Mouse (Mus musculus): ENCODE measurements around the gene Sipa1l3. TPM values are rescaled to one million over a fixed set of nuclear protein-coding genes. Genes with fewer than 3 reads are reported as not detected.
A peak's percentile ranks its signal among the peaks of the same experiment; 100 is the strongest.

Gene Sipa1l3
- polyA plus RNA-seq, 1 experiment from 2014 or later = 9.1 TPM

DNA sequence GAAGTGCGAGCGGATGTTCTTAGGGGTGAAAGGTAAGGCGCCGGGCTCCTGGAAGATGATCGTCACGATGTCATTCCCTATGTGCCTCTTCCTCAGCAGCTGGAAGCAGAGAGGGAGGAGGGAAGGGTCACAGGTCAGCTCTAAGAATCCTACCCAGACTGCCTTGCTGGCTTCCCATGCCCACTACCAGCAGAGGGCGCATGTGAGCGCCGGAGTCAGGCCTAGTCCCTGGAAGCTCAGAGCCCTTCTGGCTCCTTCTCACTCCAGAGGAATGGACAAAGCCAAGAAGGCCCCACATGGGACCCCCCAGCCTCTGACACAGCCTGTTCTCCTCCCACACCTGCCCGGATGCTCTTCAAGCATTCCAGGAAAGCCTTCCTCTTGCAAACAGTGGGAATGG, 135.2 kb downstream of the Sipa1l3 start:
- Histone ChIP-seq H3K9me3 (replicated peaks) (no peaks in the 10 kb centered on the region), H3K27me3 (no peaks in the 10 kb centered on the region), H3K4me2 (no peak overlapping the region), H3K4me1 (no peaks in the 10 kb centered on the region), H3K4me3 (no peak overlapping the region), H3K36me3 (ENCODE audit: poor library complexity, severe bottlenecking) (peaks cover 64% of the 10 kb centered on the region), H3K27ac (no peak overlapping the region), H3K9ac (no peak overlapping the region)
- ATAC-seq = peak; percentile 66; the same call in 1 of the 2 replicates
- WGBS = 25% methylated on average over 10 of the region's 10 CpGs

DNA sequence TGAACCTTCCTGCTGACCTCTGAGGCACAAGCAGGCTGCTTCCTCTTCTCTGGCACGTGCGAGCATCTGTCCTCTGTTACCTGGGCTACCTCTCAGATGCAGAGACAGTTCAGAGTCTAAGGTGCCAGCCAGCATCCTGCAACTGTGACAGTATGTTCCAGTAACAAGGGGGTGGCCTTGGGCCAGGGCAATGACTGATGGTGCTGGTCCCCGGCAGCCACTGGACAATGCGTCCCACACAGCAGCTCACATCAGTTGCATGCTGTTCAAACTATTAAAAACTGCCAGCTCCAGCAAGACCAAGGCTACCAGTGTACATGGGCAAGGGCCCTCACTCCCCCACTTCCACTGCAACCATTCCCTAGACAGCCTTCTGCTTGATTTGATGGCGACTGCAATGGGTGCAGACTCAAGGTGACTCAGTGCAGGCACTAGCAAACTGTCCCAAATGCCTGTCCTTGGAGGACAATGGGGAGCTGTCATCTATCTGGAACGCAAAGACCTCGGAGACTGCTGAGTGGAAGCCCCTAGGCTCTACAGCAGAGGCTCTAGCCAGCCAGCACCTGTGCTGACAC, 136.9 kb downstream of the Sipa1l3 start:
- no peak overlapping the region for H3K4me3 ChIP-seq
- no peaks in the 10 kb centered on the region for H3K9me3 ChIP-seq (replicated peaks)
- no peak overlapping the region for H3K9ac ChIP-seq
- no peaks in the 10 kb centered on the region for H3K27me3 ChIP-seq
- peaks cover 62% of the 10 kb centered on the region for H3K36me3 ChIP-seq (ENCODE audit: poor library complexity, severe bottlenecking)
- H3K4me1 ChIP-seq = no peaks in the 10 kb centered on the region
- ATAC-seq = no peak
- H3K27ac ChIP-seq = no peak overlapping the region
- 95% methylated on average over 7 of the region's 7 CpGs for WGBS
- no peak overlapping the region for H3K4me2 ChIP-seq

GRCm38 (mm10) chr7:29374054-29374453, 144.4 kb downstream of the Sipa1l3 start:
- no peaks in the 10 kb centered on the region for H3K4me1 ChIP-seq
- no peak overlapping the region for H3K27ac ChIP-seq
- no peaks in the 10 kb centered on the region for H3K27me3 ChIP-seq
- peaks cover 33% of the 10 kb centered on the region for H3K36me3 ChIP-seq (ENCODE audit: poor library complexity, severe bottlenecking)
- H3K4me2 ChIP-seq = no peak overlapping the region
- no peak overlapping the region for H3K4me3 ChIP-seq
- 89% methylated on average over 6 of the region's 6 CpGs for WGBS
- ATAC-seq = no peak
- H3K9ac ChIP-seq = no peak overlapping the region
- no peaks in the 10 kb centered on the region for H3K9me3 ChIP-seq (replicated peaks)

DNA sequence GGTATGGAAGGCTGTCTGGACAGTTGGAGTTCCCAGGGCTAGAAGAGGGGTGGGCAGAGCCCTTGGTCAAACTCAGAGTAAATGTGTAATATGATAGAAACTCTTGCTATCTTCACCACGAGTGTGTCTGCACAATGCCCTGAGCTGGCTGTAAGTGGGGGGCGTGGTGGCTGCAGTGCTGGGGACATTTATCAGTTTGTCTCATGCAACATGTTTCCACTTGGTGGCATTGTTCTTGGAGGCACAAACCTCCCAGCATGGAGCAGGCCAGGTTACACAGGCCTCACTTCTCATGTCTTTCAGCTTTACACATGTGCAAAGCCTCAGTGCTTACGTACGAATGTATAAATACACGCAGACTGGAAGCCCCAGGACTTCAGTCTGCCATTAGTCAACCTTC, 146.3 kb downstream of the Sipa1l3 start:
- Histone ChIP-seq H3K4me2 (no peak overlapping the region), H3K9ac (no peak overlapping the region), H3K36me3 (ENCODE audit: poor library complexity, severe bottlenecking) (peaks cover 25% of the 10 kb centered on the region), H3K27ac (no peak overlapping the region), H3K4me3 (no peak overlapping the region), H3K27me3 (no peaks in the 10 kb centered on the region), H3K4me1 (peaks cover 13% of the 10 kb centered on the region), H3K9me3 (replicated peaks) (no peaks in the 10 kb centered on the region)
- WGBS = 90% methylated on average over 5 of the region's 5 CpGs
- no peak for ATAC-seq

DNA sequence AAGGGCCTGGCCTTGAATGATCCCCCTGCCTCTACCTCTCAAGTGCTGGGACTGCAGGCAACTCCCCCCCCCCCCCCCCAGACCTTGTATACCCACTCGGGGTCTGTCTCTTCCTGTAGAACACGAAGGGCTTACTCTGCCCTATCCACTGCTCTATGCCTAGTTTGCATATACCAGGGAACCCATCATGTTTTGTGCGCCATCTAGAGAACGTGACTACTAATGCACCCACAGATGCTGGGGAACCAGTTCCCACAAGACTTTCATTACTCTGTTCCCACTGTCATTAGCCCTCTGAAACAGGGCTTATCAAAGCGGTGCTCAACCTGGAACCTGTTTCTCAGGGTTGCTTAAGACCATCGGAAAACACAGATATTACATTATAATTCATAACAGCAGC, 148.4 kb downstream of the Sipa1l3 start:
- no peak for ATAC-seq
- Histone ChIP-seq H3K36me3 (ENCODE audit: poor library complexity, severe bottlenecking) (peaks cover 18% of the 10 kb centered on the region), H3K27ac (no peak overlapping the region), H3K9ac (no peak overlapping the region), H3K4me2 (no peak overlapping the region), H3K4me3 (no peak overlapping the region), H3K4me1 (peaks cover 13% of the 10 kb centered on the region), H3K9me3 (replicated peaks) (no peaks in the 10 kb centered on the region), H3K27me3 (no peaks in the 10 kb centered on the region)
- WGBS = 65% methylated on average over 6 of the region's 6 CpGs

DNA sequence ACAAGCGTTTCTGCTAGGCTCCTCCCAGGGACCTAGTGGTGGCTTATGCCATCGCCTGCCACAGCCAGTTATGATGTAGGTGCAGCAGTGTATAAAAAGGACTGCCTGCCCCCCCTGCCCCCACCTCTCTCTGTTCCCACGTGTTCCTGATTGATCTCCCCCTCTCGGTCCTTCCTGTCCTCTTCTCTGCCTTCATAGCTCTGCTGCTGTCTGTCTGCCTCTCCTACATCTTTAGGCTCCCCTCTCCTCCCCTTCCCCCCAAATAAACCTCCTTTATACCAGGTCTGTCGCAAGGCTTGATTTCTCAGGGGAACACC, 150.5 kb downstream of the Sipa1l3 start:
- H3K27ac ChIP-seq = peak overlapping the region; percentile 65
- WGBS = 37% methylated on average over 5 of the region's 5 CpGs
- ATAC-seq = no peak

GRCm38 (mm10) chr7:29367166-29368003, 151.1 kb downstream of the Sipa1l3 start:
- H3K4me2 ChIP-seq = no peak overlapping the region; the same call in 1 of the 2 replicates

More for the DNA sequence above, 150.5 kb downstream of the Sipa1l3 start:
- Histone ChIP-seq H3K9me3 (replicated peaks) (no peaks in the 10 kb centered on the region), H3K4me2 (no peak overlapping the region; the same call in 1 of the 2 replicates), H3K4me1 (peaks cover 13% of the 10 kb centered on the region), H3K9ac (no peak overlapping the region), H3K36me3 (ENCODE audit: poor library complexity, severe bottlenecking) (peaks cover 23% of the 10 kb centered on the region), H3K4me3 (no peak overlapping the region), H3K27me3 (no peaks in the 10 kb centered on the region)

GRCm38 (mm10) chr7:29364052-29364451, 154.4 kb downstream of the Sipa1l3 start:
- peak; percentile 46 for ATAC-seq
- Histone ChIP-seq H3K9ac (no peak overlapping the region), H3K4me1 (peaks cover 13% of the 10 kb centered on the region), H3K36me3 (ENCODE audit: poor library complexity, severe bottlenecking) (peaks cover 18% of the 10 kb centered on the region), H3K27ac (no peak overlapping the region), H3K27me3 (no peaks in the 10 kb centered on the region), H3K4me3 (no peak overlapping the region), H3K4me2 (no peak overlapping the region), H3K9me3 (replicated peaks) (no peaks in the 10 kb centered on the region)
- WGBS = 13% methylated on average over 4 of the region's 4 CpGs

More at GRCm38 (mm10) chr7:29367166-29368003, 151.1 kb downstream of the Sipa1l3 start:
- H3K27me3 ChIP-seq = no peaks in the 10 kb centered on the region
- peak overlapping the region; percentile 51; the same call in 1 of the 2 replicates for H3K9ac ChIP-seq
- H3K4me3 ChIP-seq = no peak overlapping the region
- 76% methylated on average over 13 of the region's 13 CpGs for WGBS
- H3K4me1 ChIP-seq = peaks cover 13% of the 10 kb centered on the region
- H3K9me3 ChIP-seq (replicated peaks) = no peaks in the 10 kb centered on the region
- H3K36me3 ChIP-seq (ENCODE audit: poor library complexity, severe bottlenecking) = peaks cover 29% of the 10 kb centered on the region
- H3K27ac ChIP-seq = peak overlapping the region; percentile 72
- ATAC-seq = peak; percentile 93

GRCm38 (mm10) chr7:29361497-29361896, 156.9 kb downstream of the Sipa1l3 start:
- no peak overlapping the region for H3K4me2 ChIP-seq
- WGBS = 88% methylated on average over 13 of the region's 13 CpGs
- H3K4me1 ChIP-seq = no peaks in the 10 kb centered on the region
- H3K36me3 ChIP-seq (ENCODE audit: poor library complexity, severe bottlenecking) = peaks cover 18% of the 10 kb centered on the region
- ATAC-seq = peak; percentile 41; the same call in 1 of the 2 replicates
- no peak overlapping the region for H3K4me3 ChIP-seq
- H3K9me3 ChIP-seq (replicated peaks) = no peaks in the 10 kb centered on the region
- no peak overlapping the region for H3K9ac ChIP-seq
- H3K27me3 ChIP-seq = no peaks in the 10 kb centered on the region
- H3K27ac ChIP-seq = peak overlapping the region; percentile 51

DNA sequence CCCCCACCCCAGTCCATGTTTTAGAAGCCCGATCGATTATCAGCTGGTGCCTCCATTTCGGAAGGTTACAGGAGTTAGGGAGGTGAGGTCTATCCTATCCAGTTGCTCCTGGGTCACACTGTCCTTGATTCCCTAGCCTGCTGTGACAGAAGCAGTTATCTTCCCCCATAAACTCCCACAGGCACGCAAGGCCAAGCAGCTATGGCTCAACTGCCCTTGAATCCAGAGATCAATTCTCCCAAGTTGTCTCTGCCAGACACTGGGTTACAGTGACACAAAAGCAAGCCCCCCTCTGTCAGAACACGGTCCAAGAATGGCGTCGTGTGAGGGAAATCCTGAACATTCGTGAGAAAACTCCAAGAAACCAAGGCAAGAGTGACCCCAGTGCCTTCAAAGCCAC, 163.0 kb downstream of the Sipa1l3 start:
- peaks cover 25% of the 10 kb centered on the region for H3K36me3 ChIP-seq (ENCODE audit: poor library complexity, severe bottlenecking)
- ATAC-seq = no peak

GRCm38 (mm10) chr7:29354161-29354560, 164.3 kb downstream of the Sipa1l3 start:
- H3K27me3 ChIP-seq = no peaks in the 10 kb centered on the region
- 84% methylated on average over 8 of the region's 8 CpGs for WGBS
- H3K4me3 ChIP-seq = no peak overlapping the region
- H3K27ac ChIP-seq = no peak overlapping the region
- H3K9ac ChIP-seq = no peak overlapping the region
- no peak for ATAC-seq
- peaks cover 37% of the 10 kb centered on the region for H3K36me3 ChIP-seq (ENCODE audit: poor library complexity, severe bottlenecking)
- no peaks in the 10 kb centered on the region for H3K9me3 ChIP-seq (replicated peaks)
- 0 out of 2 replicates have a peak, but pooled peaks cover 4% of the 10 kb centered on the region for H3K4me1 ChIP-seq
- no peak overlapping the region for H3K4me2 ChIP-seq

More for the DNA sequence above, 163.0 kb downstream of the Sipa1l3 start:
- Histone ChIP-seq H3K4me2 (no peak overlapping the region), H3K4me3 (no peak overlapping the region), H3K9me3 (replicated peaks) (no peaks in the 10 kb centered on the region), H3K27ac (no peak overlapping the region), H3K27me3 (no peaks in the 10 kb centered on the region), H3K9ac (no peak overlapping the region), H3K4me1 (0 out of 2 replicates have a peak, but pooled peaks cover 4% of the 10 kb centered on the region)
- WGBS = 94% methylated on average over 8 of the region's 8 CpGs

DNA sequence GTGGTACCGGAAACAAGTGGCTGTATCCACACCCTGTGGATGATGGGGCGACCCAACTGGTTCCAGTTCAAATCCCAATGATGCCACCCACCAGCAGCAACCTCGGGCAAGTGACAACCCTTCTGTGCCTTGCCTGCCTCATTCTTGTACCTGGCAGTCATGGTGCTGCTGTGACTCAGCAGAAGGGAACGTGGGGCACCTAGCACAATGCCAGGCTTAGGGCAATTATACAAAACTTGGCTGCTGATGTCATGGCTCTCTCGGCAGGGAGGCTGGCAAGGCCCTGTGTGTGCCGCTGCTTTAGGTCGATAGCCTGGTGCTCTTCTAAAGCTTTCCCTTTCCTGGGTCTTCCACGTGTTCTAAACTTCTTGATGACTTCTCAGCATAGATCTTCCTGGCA, 166.2 kb downstream of the Sipa1l3 start:
- no peak overlapping the region for H3K27ac ChIP-seq
- 74% methylated on average over 8 of the region's 8 CpGs for WGBS
- ATAC-seq = no peak
- no peak overlapping the region for H3K9ac ChIP-seq
- H3K4me1 ChIP-seq = 0 out of 2 replicates have a peak, but pooled peaks cover 4% of the 10 kb centered on the region
- H3K9me3 ChIP-seq (replicated peaks) = no peaks in the 10 kb centered on the region
- H3K27me3 ChIP-seq = no peaks in the 10 kb centered on the region
- H3K4me2 ChIP-seq = no peak overlapping the region
- H3K4me3 ChIP-seq = no peak overlapping the region
- H3K36me3 ChIP-seq (ENCODE audit: poor library complexity, severe bottlenecking) = peaks cover 53% of the 10 kb centered on the region

Data from forebrain, embryonic 13.5 days (tissue).